Mouse (Mus musculus) testis, adult 2 months (tissue): ENCODE data around the gene Pck1.

ENCODE experiments used
- CTCF ChIP-seq: fragments of 200-500 bp; IDR thresholded peaks from 2 replicates; pipeline ENCODE4 v1.5.1; 2012; ENCODE audit warnings: low read depth, mild to moderate bottlenecking, inconsistent platforms, low read length, moderate library complexity; ENCODE audit not compliant: control insufficient read depth, insufficient read depth, insufficient replicate concordance
- POLR2A ChIP-seq: fragments of 200-500 bp; IDR thresholded peaks from 2 replicates; pipeline ENCODE4 v1.6.1; 2012; ENCODE audit warnings: low read depth, mild to moderate bottlenecking, inconsistent platforms, low read length, moderate library complexity; ENCODE audit not compliant: control insufficient read depth

- no peak for TF ChIP-seq POLR2A
- no peak for TF ChIP-seq CTCF
These were observed 1.5 kb upstream of the Pck1 start for GRCm38 (mm10) chr2:173151352-173151751.
